Mouse (Mus musculus) lung, postnatal 4 days (tissue): ENCODE measurements around the gene Ntmt1.

ENCODE experiments used
- DNase-seq, 2 experiments: peaks; one replicate each; pipeline ENCODE4 v3.0.0; 2021

The Ntmt1 gene

GRCm38 (mm10) chr2:30826825-30827748, 19.5 kb downstream of the Ntmt1 start:
- peak; percentile 72 to 75 for DNase-seq

GRCm38 (mm10) chr2:30827749-30828475, 20.3 kb downstream of the Ntmt1 start:
- peak; percentile 95 to 98 for DNase-seq

GRCm38 (mm10) chr2:30829315-30829714, 21.7 kb downstream of the Ntmt1 start:
- peak; percentile 50 to 65 for DNase-seq

- no peak for DNase-seq
Measured at GRCm38 (mm10) chr2:30830283-30830795, 22.7 kb downstream of the Ntmt1 start, which contains the start of gene Asb6. Asb6 (minus strand) TSS chr2:30830333.

- DNase-seq, result no peak
Measured at GRCm38 (mm10) chr2:30833644-30834043, 26.0 kb downstream of the Ntmt1 start.

GRCm38 (mm10) chr2:30834373-30835022, 26.9 kb downstream of the Ntmt1 start, which contains the start of gene Prrx2:
Prrx2 (plus strand) TSS chr2:30834972.
- no peak for DNase-seq

- DNase-seq, result no peak
Measured at GRCm38 (mm10) chr2:30836238-30836990, 28.8 kb downstream of the Ntmt1 start.

GRCm38 (mm10) chr2:30842615-30843014, 35.0 kb downstream of the Ntmt1 start:
- no peak for DNase-seq

- peak; percentile 39 to 67 for DNase-seq
Measured at GRCm38 (mm10) chr2:30845152-30846070, 37.8 kb downstream of the Ntmt1 start.

GRCm38 (mm10) chr2:30846236-30846635, 38.6 kb downstream of the Ntmt1 start:
- no peak for DNase-seq

GRCm38 (mm10) chr2:30846723-30847122, 39.1 kb downstream of the Ntmt1 start:
- DNase-seq, result no peak

- DNase-seq, result no peak
Measured at GRCm38 (mm10) chr2:30848184-30848583, 40.6 kb downstream of the Ntmt1 start.

GRCm38 (mm10) chr2:30850581-30850980, 43.0 kb downstream of the Ntmt1 start:
- peak in 1 of 2 experiments; percentile 69 for DNase-seq

GRCm38 (mm10) chr2:30852771-30853313, 45.2 kb downstream of the Ntmt1 start:
- DNase-seq, result peak; percentile 25 to 38

- no peak for DNase-seq
Measured at GRCm38 (mm10) chr2:30857076-30857475, 49.5 kb downstream of the Ntmt1 start.

GRCm38 (mm10) chr2:30859782-30860181, 52.2 kb downstream of the Ntmt1 start:
- no peak for DNase-seq

GRCm38 (mm10) chr2:30862081-30862480, 54.5 kb downstream of the Ntmt1 start:
- DNase-seq, result no peak

GRCm38 (mm10) chr2:30863574-30863973, 55.9 kb downstream of the Ntmt1 start:
- DNase-seq, result no peak

- peak; percentile 18 to 38 for DNase-seq
Measured at GRCm38 (mm10) chr2:30864968-30865381, 57.3 kb downstream of the Ntmt1 start.

- DNase-seq, result no peak
Measured at GRCm38 (mm10) chr2:30865426-30865825, 57.8 kb downstream of the Ntmt1 start.

- DNase-seq, result peak; percentile 24 to 68
Measured at GRCm38 (mm10) chr2:30870863-30871262, 63.2 kb downstream of the Ntmt1 start.
